Mouse (Mus musculus) ovary, adult 18-20 months (tissue): ENCODE measurements around the gene Inf2.

ENCODE experiments used
- DNase-seq: peaks from one replicate; pipeline ENCODE4 v3.0.0; 2022; ENCODE audit warnings: low spot score, mixed read lengths

The Inf2 gene

DNA sequence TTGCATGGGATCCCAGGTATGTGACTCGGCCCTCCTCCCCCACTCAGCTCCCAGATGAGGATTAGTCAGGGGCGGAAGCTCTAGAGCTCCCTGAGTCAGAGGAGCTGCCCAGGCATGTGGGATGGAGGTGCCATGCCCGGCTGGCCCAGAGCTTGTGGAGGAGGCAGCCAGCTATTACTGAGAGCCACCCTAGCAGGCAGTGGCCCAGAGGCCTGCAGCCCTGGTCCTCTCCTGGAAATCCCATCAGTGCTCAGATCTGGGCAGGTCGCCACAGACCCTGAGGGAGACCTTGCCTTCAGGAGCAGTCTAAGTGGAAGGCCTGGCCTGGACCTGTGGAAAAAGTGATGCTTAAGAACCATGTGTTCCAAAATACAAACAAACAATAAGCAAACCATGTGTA lies 7.0 kb downstream of the Inf2 start:
- no peak for DNase-seq

DNA sequence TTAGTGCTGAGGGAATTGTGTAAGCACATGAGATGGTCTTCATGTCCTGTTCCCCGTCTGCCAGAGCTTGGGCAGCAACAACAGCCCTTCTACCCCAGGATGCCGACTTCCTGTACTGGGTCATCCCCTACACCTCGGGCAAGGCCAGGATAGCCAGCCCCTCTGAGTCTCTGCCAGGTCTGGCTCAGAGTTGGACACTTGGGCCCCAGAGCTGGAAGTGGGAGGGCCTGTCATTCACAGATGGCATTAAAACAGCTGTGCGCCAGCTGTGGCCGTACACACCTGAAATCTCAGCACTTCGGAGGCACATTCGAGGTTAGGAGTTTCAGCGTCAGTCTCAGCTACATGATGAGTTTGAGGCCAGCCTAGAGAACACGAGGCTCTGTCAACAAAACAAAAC lies 7.9 kb downstream of the Inf2 start:
- no peak for DNase-seq

DNA sequence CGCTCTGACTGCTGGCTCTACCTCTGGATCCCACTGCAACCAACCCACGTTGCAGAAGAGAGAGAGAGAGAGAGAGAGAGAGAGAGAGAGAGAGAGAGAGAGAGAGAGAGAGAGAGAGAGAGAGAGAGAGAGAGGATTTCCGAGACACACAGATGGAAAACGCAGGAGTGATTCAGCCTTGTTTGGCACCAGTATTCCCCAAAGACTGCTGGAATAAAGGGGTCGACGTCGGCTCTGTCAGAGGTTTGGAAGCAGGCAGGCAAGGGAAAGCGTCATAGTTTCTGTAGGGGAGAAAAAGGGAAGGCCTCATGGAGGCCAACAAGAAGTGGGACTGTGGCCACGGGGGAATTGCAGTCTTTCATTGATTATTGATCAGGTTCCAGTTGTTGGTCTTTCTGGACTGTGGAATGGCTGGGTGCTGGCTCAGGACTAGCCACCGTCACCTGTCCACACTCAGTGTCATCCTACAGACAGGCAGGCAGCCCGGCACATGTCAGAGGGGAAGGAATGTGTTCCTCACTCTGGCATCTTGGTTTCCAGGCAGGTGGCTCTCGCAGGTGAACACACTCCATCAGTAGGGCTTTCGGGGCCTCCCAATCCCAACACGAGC lies 8.4 kb downstream of the Inf2 start:
- DNase-seq, result no peak

DNA sequence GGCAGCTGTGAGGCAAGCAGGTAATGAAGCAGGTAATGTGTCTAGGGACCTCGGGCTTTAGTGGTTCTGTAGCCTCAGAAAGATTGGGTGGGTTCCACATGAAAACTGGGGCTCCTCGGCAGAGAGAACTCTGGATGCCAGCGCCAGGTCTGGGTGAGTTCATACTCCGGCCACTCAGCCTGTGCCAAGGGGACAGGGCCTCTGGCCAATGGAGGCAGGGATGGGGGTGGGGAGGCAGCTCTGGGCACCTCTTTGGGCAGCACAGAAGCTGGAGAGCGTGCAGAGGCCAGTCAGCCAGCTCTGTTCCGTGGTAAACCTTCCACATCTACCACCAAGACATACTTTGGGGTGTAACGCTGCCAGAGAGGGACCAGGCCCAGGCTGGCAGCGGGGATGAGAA lies 9.0 kb downstream of the Inf2 start:
- DNase-seq, result no peak

DNA sequence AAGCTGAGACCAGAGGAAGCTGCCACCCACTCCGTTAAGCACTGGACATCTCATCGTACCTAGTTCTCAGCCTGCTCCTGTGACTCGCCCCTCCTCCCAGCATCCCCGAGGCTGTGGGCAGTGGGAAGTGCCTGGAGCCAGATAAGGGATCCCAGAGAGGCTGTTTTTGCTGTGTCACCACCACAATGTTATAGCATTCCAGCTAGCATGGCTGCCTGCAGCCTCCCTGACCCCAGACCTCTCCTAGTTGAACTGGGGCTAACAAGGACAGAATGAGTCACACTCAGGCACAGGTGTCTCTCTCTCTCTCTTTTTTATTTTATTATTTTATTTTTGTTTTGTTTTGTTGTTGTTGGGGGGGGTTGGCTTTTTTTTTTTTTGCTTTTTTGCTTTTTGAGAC lies 10.6 kb downstream of the Inf2 start:
- no peak for DNase-seq

DNA sequence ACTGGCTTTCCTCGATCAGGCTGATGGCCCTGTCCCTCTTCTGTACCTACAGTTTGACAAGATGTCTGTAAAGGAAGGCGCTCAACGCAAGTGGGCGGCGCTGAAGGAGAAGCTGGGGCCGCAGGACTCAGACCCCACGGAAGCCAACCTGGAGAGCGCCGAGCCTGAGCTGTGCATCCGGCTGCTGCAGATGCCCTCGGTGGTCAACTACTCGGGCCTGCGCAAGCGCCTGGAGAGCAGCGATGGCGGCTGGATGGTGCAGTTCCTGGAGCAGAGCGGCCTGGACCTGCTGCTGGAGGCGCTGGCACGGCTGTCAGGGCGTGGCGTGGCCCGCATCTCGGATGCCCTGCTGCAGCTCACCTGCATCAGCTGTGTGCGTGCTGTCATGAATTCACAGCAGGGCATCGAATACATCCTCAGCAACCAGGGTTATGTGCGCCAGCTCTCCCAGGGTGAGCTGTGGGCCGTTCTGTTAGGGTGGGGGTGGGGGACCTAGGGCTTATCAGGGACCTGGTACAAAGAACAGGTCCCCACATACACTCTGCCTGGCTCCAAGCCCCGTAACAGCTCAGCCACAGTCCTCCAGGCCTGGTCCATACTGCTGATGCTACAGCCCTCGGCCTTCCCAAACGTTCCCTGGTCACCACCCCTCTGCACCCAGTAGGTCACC lies 11.5 kb downstream of the Inf2 start:
- no peak for DNase-seq

DNA sequence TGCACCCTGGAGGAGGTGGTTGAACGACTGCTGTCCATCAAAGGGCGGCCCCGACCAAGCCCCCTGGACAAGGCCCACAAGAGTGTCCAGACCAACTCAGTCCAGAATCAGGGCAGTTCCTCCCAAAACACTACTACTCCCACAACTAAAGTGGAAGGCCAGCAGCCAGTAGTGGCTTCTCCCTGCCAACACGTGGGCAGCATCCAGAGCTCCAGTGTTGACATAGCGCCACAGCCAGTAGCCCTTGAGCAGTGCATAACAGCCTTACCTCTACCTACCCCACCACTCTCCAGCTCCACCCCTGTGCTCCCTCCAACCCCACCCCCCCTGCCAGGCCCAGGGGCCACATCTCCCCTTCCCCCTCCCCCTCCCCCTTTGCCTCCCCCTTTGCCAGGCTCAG lies 15.4 kb downstream of the Inf2 start:
- DNase-seq, result no peak

DNA sequence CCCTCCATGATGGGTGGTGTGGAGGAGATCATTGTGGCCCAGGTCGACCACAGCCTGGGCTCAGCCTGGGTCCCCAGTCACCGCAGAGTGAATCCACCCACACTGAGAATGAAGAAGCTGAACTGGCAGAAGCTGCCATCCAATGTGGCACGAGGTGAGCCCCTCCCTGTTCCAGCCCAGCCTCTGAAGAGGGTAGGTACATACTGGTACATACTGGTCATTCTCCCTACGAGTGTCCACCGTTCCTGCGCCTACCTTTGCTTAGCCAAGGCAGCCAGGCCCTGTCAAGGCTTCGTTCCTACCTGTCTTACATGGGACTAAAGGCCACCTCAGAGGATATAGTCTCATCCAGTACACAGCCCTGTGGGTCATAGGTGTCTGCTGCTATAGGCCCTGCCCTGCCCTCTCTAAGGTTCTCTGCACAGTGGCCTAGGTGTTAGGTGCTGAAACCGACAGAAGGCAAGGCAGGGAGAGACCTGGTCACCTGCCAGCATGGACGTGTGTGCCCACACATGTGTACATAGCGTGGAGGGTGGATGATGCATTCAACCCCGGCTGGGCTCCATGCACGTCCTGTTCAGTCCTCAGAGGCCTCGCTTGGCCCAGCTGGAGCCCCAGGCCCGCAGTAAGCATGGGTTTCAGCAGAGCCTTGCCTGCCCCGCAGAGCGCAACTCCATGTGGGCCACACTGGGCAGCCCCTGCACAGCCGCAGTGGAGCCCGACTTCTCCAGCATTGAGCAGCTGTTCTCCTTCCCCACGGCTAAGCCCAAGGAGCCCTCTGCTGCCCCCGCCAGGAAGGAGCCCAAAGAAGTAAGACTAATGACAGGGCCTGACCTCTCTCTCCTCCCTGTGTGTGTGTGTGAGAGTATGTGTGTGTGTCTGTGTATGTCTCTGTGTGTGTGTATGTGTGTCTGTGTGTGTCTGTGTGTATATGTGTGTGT lies 16.4 kb downstream of the Inf2 start:
- no peak for DNase-seq

DNA sequence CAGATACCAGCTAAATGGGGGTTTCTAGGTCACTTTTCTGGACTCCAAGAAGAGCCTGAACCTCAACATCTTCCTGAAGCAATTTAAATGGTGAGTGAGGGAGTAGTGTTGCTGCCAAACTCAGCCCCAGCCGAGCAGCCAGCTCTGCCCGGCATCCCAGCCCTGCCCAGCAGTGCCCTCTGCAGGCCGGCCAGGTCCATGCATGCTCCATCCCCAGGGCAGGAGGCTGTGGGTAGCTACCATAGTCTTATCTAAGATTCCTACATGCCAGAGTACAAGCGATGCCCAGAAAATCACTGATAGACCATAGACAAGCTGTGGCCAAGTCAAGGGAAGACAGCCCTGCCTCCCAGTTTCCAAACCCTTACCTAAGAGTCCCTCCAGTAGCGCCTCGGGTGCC lies 17.2 kb downstream of the Inf2 start:
- peak; percentile 52 for DNase-seq

DNA sequence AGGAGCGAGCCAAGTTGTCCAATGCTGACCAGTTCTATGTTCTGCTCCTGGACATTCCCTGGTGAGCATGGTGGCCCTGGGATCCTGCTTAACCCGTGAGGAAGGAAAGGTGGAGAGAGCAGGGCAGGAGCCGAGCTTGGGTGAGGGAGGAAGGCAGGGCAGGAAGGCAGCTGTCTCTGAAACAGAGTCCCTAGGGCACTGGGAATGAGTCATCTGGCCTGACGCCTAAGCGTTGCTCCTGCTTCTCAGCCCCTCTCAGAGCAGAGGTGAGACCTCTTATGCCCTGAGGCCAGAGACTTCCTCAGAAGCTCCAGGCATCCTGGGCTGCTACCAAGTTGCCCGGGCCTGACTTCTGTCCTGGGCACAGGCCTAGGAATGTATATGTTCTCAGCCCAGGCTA lies 18.4 kb downstream of the Inf2 start:
- no peak for DNase-seq

DNA sequence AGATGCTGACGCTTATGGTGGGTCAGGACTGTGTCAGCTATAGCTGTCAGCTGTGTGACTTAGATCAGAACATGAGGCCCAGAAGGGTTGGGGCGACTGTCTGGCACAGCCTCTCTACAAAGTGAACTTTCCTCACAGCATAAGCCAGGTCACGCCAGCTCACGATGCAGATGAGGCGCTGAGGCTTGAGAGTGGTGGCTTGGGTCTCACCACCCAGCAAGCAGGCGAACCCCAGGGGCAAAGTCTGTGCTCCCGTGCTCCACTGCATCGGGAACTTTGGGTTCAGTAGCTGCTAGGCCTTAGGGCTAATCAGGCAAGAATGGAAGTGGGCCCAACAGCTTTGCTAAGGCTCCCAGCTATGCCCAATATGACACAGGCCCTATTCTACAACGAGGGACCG lies 20.4 kb downstream of the Inf2 start:
- no peak for DNase-seq

DNA sequence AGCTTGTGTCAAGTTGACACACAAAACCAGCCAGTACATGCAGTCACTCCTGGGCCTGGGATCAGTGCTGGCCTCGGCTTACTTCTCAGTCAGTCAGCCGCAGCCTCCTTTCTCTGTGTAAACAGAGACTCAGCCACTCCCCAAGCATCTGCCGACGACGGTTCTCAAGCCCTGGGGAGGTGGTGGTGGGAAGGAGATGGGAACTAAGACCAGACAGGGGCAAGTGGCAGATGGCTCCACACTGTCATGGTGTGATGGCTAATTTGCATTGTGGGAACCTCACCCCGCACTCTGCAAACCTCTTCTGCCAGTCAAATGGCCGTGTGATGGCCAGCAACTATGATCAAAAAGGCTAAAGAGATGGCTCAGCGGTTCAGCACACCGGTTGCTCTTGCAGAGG lies 28.1 kb downstream of the Inf2 start:
- no peak for DNase-seq

DNA sequence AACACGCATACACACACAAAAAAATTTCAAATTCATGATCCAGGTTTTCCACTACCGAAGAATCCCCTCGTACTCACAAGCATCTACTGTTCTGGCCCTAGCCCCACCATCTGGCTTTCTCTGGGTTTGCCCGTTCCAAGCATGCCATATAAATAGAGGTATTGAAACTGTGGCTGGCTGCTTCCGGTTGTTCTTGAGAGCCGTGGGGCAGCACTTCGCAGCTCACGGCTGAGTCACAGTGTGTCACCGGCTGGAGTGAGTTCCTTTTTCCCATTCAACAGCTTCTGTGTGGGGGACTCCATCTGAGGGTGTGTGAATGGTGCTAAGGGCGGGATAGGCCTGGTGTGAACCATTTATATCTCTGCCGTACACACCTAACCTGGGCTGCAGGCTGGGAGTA lies 28.6 kb downstream of the Inf2 start:
- no peak for DNase-seq

DNA sequence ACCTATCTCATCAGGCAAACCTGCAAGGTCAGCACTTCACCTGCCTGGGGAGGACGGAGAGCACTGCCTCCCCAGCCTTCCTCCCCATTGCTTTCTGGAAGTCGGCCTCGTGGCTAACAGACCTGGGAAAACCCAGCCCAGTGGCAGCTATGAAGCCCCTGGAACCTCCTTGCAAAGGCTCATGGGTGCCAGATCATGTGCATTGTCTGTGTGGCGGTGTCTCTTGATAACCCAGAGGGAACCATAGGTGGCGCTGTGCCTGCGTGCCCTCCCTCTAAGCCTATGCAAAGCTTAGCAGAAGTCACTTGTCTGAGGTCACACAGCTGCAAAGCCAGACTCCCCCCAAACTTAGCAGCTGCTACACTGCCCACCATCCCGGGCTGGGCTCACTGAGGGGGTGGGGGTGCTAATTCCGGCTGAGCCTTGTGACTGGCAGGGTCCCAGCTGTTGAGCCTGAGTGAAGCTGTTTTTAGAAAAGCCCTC lies 29.4 kb downstream of the Inf2 start:
- no peak for DNase-seq

DNA sequence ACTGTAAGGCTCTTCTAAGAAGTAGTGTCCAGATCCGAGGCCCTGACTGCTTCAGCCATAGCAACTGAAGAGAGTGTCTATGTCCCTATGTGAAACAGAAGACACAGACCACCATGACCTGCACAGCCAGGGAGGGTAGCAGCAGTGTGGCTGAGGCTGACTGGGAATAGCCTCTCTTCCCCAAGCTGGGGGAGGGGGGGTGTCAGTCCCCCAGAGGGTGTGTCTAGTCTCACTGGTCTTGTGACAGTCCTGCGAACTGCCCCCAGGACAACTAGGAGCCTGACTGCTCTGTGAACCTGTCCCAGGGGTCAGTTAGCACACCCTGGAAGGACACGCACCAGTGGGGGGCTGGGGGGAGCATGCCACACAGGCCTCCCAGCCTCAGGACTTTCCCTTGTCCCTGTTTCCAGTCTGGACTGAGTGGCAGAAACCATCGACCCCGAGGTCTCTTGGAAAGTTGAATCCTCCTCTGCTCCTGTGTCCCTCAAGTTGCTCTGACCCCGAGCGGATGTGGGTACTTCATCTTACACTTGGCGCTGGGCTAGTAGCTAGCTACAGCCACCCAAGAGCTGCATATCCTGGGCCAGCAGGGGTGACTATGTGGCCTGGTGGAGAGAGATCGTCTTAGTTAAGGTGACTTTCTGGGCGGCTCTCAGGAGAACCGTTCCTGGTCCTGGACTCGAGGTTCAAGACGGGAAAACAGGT lies 30.5 kb downstream of the Inf2 start:
- no peak for DNase-seq

DNA sequence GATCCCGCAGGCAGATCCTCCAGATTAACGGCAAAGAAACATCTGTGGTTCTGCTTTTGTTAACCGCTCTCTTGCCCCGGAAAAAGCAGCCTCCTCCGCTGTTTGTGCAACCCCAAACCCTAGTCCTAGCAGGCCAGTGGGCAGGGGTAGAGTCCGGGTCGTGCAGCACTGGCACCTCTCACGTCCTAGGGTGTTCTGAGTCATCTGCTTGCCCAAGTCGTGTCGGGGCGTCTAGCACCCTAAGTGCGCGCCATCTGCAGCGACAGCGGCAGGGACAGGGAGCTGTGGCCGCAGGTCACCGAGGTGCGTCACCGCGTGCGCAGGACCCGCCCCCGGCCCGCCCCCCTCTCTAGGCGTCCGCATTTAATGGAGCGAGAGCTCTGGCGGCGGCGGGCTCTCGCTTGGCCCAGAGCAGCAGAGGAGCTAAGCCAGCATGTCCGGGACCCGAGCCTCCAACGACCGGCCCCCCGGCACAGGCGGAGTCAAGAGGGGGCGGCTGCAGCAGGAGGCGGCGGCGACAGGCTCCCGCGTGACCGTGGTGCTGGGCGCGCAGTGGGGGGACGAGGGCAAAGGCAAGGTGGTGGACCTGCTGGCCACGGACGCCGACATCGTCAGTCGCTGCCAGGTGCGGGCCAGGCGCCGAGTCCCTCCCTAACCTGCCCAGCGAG lies 31.2 kb downstream of the Inf2 start, which contains the start of gene Adssl1:
Gene Adssl1, plus strand, starts transcription at position 360 of the 668 bp plus-strand sequence.
- DNase-seq, result peak; percentile 30

DNA sequence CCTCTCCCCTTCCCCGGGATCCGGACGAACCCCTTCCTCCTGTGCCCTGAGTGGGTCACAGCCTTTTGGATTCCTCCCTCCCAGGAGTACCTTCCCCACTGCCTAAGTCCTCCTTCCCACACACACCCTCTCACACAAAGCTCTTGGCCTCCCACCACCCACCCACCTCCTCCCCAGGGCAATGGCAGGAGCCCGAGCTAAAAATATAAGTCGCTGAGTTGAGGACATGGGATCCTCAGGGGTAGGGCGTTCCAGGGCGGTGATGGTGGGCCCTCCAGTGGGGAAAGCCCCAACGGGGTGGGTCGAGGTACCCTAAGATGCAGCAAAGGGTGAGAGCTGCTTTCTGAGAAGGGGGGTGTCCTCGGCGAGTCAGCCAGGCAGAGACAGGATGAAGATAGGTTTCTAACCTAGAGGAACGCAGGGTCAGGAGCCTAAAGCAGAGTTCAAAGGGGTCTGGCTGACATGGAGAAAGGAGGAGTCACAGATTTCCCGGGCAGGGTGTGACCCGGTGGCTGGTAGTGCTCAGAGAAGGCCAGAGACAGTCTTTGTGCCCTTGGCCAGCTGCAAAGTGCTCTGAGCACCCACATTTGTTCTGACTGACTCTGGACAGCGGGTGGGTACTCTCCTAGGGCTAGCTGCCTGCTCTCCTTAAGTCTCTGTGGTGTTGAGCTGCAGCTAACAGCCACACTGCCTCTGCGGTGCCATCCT lies 31.9 kb downstream of the Inf2 start:
- no peak for DNase-seq

DNA sequence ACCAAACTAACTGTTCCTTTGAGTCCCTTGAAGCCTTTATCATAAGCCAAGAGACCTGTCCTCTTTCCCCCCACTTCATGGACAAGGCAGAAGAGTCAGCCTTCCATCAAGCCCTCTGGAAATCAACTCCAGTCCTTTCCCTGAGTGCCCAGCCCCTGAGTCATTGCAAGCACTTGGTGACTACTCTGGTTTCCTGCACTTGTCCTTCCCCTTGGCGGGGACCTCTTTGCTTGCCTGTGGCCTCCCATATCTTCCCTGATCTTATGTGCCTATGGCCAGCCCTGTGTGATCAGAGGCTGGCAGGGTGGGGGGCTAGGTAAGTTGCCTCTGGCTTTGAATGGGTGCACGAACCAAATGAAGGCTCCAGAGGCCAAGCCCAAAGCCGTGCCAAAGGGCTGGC lies 33.3 kb downstream of the Inf2 start:
- DNase-seq, result no peak

DNA sequence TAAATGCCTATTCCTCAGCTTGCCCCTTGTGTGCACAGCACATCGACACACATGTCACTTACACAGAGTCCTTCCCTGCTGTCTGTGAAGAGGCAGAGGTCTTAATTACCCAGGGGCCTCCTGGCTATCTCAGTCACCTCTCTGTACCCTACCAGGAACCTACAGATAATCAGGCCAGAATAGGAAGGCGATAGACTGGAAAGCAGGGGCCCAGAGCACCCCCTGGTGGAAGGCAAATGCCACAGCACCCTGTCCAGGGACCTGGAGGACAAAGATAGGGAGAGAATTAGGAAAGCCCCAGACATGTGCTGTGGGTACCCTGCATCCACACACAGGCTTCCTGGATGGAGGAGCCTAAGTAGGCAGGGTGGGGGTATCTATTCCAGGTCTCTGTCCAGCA lies 35.2 kb downstream of the Inf2 start:
- no peak for DNase-seq

DNA sequence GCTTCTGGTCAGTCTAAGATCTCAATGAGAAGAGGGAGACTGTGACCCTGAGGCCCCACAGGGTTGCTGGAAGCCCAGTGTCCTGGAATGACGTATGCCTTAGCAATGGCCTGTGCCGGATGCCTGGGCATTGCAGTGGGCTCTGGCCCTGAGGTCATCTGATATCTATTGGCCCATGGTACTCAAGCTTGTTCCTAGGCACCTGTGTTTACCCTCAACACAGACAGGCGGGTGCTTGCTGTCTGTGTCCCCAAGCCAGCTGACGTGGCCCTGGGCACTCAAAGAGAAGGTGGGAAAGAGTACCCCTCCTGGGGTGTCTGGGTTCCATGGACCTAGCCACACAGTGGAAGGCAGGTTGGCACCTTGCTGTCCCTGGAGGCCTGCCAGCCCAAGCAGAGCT lies 37.1 kb downstream of the Inf2 start:
- no peak for DNase-seq

DNA sequence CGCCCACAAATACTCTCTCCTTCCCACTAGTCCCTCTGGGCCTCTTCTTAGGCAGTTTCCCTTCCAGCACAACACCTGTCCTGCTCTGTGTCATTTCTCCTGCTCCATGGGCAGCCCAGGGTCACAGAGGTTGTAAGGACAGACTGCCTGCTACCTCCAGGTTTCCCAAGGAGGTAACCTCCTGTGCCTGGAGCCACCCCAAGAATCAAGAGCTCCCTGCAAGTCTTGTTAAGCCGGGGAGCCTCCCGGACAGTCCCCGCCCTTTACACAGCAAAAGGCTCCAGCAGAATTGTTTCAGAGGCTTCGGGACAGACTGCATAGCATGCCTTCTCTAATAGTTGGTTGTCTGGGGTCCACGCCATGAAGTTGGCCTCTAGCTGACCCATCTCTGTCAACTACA lies 37.9 kb downstream of the Inf2 start:
- DNase-seq, result no peak
